Mouse (Mus musculus): ENCODE results near the gene Arl2. TPM values are rescaled to one million over a fixed set of nuclear protein-coding genes. Genes with fewer than 3 reads are reported as not detected.

Gene Arl2
- polyA plus RNA-seq (2015; fragmentation: Nextera tagmentation; extraction: Ambion mirVana), result 37.1 and 37.2 TPM in 2 replicates

GRCm38 (mm10) chr19:6141394-6141749, at the start of gene Arl2:
Arl2 (minus strand) TSS chr19:6141548.

GRCm38 (mm10) chr19:6184131-6184530, 42.8 kb upstream of the Arl2 start, which contains the start of gene Majin:
Majin (plus strand) TSS chr19:6184388.

GRCm38 (mm10) chr19:6140678-6141393, 512 bp downstream of the Arl2 start, which contains the start of gene Batf2:
Batf2 (plus strand) TSS chr19:6140983.

GRCm38 (mm10) chr19:6127760-6128341, 13.5 kb downstream of the Arl2 start, which contains the start of gene Snx15:
Snx15 (minus strand) TSS chr19:6128304.

GRCm38 (mm10) chr19:6117986-6118676, 23.2 kb downstream of the Arl2 start, which contains the start of gene Sac3d1:
Sac3d1 (minus strand) TSS chr19:6118650.

GRCm38 (mm10) chr19:6105586-6105985, 35.8 kb downstream of the Arl2 start, which contains the start of gene Naaladl1:
Naaladl1 (plus strand) TSS chr19:6105782.

GRCm38 (mm10) chr19:6094119-6094518, 47.2 kb downstream of the Arl2 start, which contains the start of gene AC131692.1:
AC131692.1 (plus strand) TSS chr19:6094419.

GRCm38 (mm10) chr19:6084478-6085248, 56.7 kb downstream of the Arl2 start, which contains the start of the genes Zfpl1 and Cdca5:
Zfpl1 (minus strand) TSS chr19:6084956.
Cdca5 (plus strand) TSS chr19:6084983.

Other genes starting within 250 kb of the Arl2 start
- 4.8 and 5.1 TPM in 2 replicates for gene Tigd3, start 247.4 kb downstream of the Arl2 start, polyA plus RNA-seq (2015; fragmentation: Nextera tagmentation; extraction: Ambion mirVana)
- gene Dpf2, start 228.5 kb downstream of the Arl2 start, polyA plus RNA-seq (2015; fragmentation: Nextera tagmentation; extraction: Ambion mirVana), result 55.3 and 62.4 TPM in 2 replicates
- gene Cdc42ep2, start 216.7 kb downstream of the Arl2 start, polyA plus RNA-seq (2015; fragmentation: Nextera tagmentation; extraction: Ambion mirVana), result 4.2 and 5.4 TPM in 2 replicates
- gene Pola2, start 177.3 kb downstream of the Arl2 start, polyA plus RNA-seq (2015; fragmentation: Nextera tagmentation; extraction: Ambion mirVana), result 61.9 and 69.5 TPM in 2 replicates
- 0.18 and 0.33 TPM in 2 replicates for gene Slc22a20, start 155.4 kb downstream of the Arl2 start, polyA plus RNA-seq (2015; fragmentation: Nextera tagmentation; extraction: Ambion mirVana)
- 17.5 and 18.8 TPM in 2 replicates for gene Capn1, start 125.7 kb downstream of the Arl2 start, polyA plus RNA-seq (2015; fragmentation: Nextera tagmentation; extraction: Ambion mirVana)
- 13.7 and 15.3 TPM in 2 replicates for gene Syvn1, start 95.0 kb downstream of the Arl2 start, polyA plus RNA-seq (2015; fragmentation: Nextera tagmentation; extraction: Ambion mirVana)
- 41.2 and 44.7 TPM in 2 replicates for gene Mrpl49, start 83.8 kb downstream of the Arl2 start, polyA plus RNA-seq (2015; fragmentation: Nextera tagmentation; extraction: Ambion mirVana)
- gene Fau, start 83.7 kb downstream of the Arl2 start, polyA plus RNA-seq (2015; fragmentation: Nextera tagmentation; extraction: Ambion mirVana), result 972 and 981 TPM in 2 replicates
- gene Znhit2, start 80.4 kb downstream of the Arl2 start, polyA plus RNA-seq (2015; fragmentation: Nextera tagmentation; extraction: Ambion mirVana), result 24.3 and 28.5 TPM in 2 replicates
- 3.8 and 3.9 TPM in 2 replicates for gene Tm7sf2, start 73.2 kb downstream of the Arl2 start, polyA plus RNA-seq (2015; fragmentation: Nextera tagmentation; extraction: Ambion mirVana)
- gene Vps51, start 64.3 kb downstream of the Arl2 start, polyA plus RNA-seq (2015; fragmentation: Nextera tagmentation; extraction: Ambion mirVana), result 37.6 and 41.3 TPM in 2 replicates
- gene Tmem262, start 61.5 kb downstream of the Arl2 start, polyA plus RNA-seq (2015; fragmentation: Nextera tagmentation; extraction: Ambion mirVana), result not detected in 2 replicates
- gene Gm28374, start 59.3 kb downstream of the Arl2 start, polyA plus RNA-seq (2015; fragmentation: Nextera tagmentation; extraction: Ambion mirVana), result 0.28 and 0.61 TPM in 2 replicates
- 30.3 and 32.0 TPM in 2 replicates for gene Zfpl1, start 56.6 kb downstream of the Arl2 start, polyA plus RNA-seq (2015; fragmentation: Nextera tagmentation; extraction: Ambion mirVana)
- 38.6 and 42.9 TPM in 2 replicates for gene Cdca5, start 56.6 kb downstream of the Arl2 start, polyA plus RNA-seq (2015; fragmentation: Nextera tagmentation; extraction: Ambion mirVana)
- gene AC131692.1, start 47.1 kb downstream of the Arl2 start, polyA plus RNA-seq (2015; fragmentation: Nextera tagmentation; extraction: Ambion mirVana), result 0.21 and 0.32 TPM in 2 replicates
- gene Naaladl1, start 35.8 kb downstream of the Arl2 start, polyA plus RNA-seq (2015; fragmentation: Nextera tagmentation; extraction: Ambion mirVana), result 0.34 and 0.40 TPM in 2 replicates
- 29.3 and 29.9 TPM in 2 replicates for gene Sac3d1, start 22.9 kb downstream of the Arl2 start, polyA plus RNA-seq (2015; fragmentation: Nextera tagmentation; extraction: Ambion mirVana)
- 31.6 and 32.1 TPM in 2 replicates for gene Snx15, start 13.2 kb downstream of the Arl2 start, polyA plus RNA-seq (2015; fragmentation: Nextera tagmentation; extraction: Ambion mirVana)
- 0.96 and 1.0 TPM in 2 replicates for gene Batf2, start 565 bp downstream of the Arl2 start, polyA plus RNA-seq (2015; fragmentation: Nextera tagmentation; extraction: Ambion mirVana)
- gene Majin, start 42.8 kb upstream of the Arl2 start, polyA plus RNA-seq (2015; fragmentation: Nextera tagmentation; extraction: Ambion mirVana), result not detected in 2 replicates
- 0.17 and 0.22 TPM in 2 replicates for gene Gpha2, start 84.8 kb upstream of the Arl2 start, polyA plus RNA-seq (2015; fragmentation: Nextera tagmentation; extraction: Ambion mirVana)
- 5.0 and 6.2 TPM in 2 replicates for gene Ppp2r5b, start 94.3 kb upstream of the Arl2 start, polyA plus RNA-seq (2015; fragmentation: Nextera tagmentation; extraction: Ambion mirVana)
- gene Atg2a, start 100.1 kb upstream of the Arl2 start, polyA plus RNA-seq (2015; fragmentation: Nextera tagmentation; extraction: Ambion mirVana), result 4.4 and 5.6 TPM in 2 replicates
- gene Ehd1, start 135.2 kb upstream of the Arl2 start, polyA plus RNA-seq (2015; fragmentation: Nextera tagmentation; extraction: Ambion mirVana), result 66.5 and 75.4 TPM in 2 replicates
- 0.40 and 0.67 TPM in 2 replicates for gene Cdc42bpg, start 164.9 kb upstream of the Arl2 start, polyA plus RNA-seq (2015; fragmentation: Nextera tagmentation; extraction: Ambion mirVana)
- 19.0 and 19.8 TPM in 2 replicates for gene Men1, start 193.4 kb upstream of the Arl2 start, polyA plus RNA-seq (2015; fragmentation: Nextera tagmentation; extraction: Ambion mirVana)
- gene Map4k2, start 199.6 kb upstream of the Arl2 start, polyA plus RNA-seq (2015; fragmentation: Nextera tagmentation; extraction: Ambion mirVana), result 13.0 and 20.0 TPM in 2 replicates
- gene Sf1, start 222.1 kb upstream of the Arl2 start, polyA plus RNA-seq (2015; fragmentation: Nextera tagmentation; extraction: Ambion mirVana), result 66.4 and 69.6 TPM in 2 replicates
- 6.7 and 9.0 TPM in 2 replicates for gene Pygm, start 242.9 kb upstream of the Arl2 start, polyA plus RNA-seq (2015; fragmentation: Nextera tagmentation; extraction: Ambion mirVana)